Mouse (Mus musculus) midbrain, embryonic 15.5 days (tissue): Measurements from ENCODE around the gene Slco2a1. TPM values are rescaled to one million over a fixed set of nuclear protein-coding genes. Genes with fewer than 3 reads are reported as not detected.
A peak's percentile ranks its signal among the peaks of the same experiment; 100 is the strongest.
"Not testable (repeated sequence)": the region's sequence is repeated elsewhere in the genome, so short reads cannot be mapped to it uniquely, and the experiment has no call there.

Source experiments
- ATAC-seq: fragments of 200-750 bp; cut with Nextera tagmentation; replicated peaks from 2 replicates; pipeline ENCODE4 v1.8.0; 2017; ENCODE audit warnings: moderate TSS enrichment
- H3K27ac ChIP-seq: fragments of 300-500 bp; sonication (generic); 2 replicates; pipeline ENCODE4 v1.5.1; 2015; ENCODE audit warnings: mild to moderate bottlenecking, inconsistent platforms
- H3K27me3 ChIP-seq: fragments of 300-500 bp; sonication (generic); replicated peaks from 2 replicates; pipeline ENCODE4 v1.6.1; 2015; ENCODE audit warnings: inconsistent platforms
- H3K36me3 ChIP-seq: fragments of 300-500 bp; sonication (generic); replicated peaks from 2 replicates; pipeline ENCODE4 v1.6.1; 2015; ENCODE audit warnings: inconsistent platforms
- H3K4me1 ChIP-seq: fragments of 300-500 bp; sonication (generic); 2 replicates; pipeline ENCODE4 v1.6.1; 2015; ENCODE audit warnings: inconsistent platforms
- H3K4me2 ChIP-seq: fragments of 300-500 bp; sonication (generic); 2 replicates; pipeline ENCODE4 v1.6.1; 2015; ENCODE audit warnings: inconsistent platforms, mild to moderate bottlenecking, moderate library complexity
- H3K4me3 ChIP-seq: fragments of 300-500 bp; sonication (generic); 2 replicates; pipeline ENCODE4 v1.5.1; 2015; ENCODE audit warnings: mild to moderate bottlenecking, inconsistent platforms
- H3K9ac ChIP-seq: fragments of 300-500 bp; sonication (generic); 2 replicates; pipeline ENCODE4 v1.6.1; 2015; ENCODE audit warnings: mild to moderate bottlenecking, inconsistent platforms
- H3K9me3 ChIP-seq: fragments of 300-500 bp; sonication (generic); 2 replicates; pipeline ENCODE4 v1.6.1; 2016; ENCODE audit warnings: inconsistent platforms
- WGBS: fragments of 180-500 bp; shearing (Covaris S2); methylation state at CpG from one replicate; pipeline ENCODE4 v1.1.7; 2015; ENCODE audit warnings: mixed read lengths; 5-methylcytosine and 5-hydroxymethylcytosine counted together
- polyA plus RNA-seq: library from polyadenylated mRNA; unstranded; fragments of >200 nt; fragmentation: Nextera tagmentation; extraction: Ambion mirVana; gene quantifications from 2 replicates; pipeline ENCODE4 v1.2.1, GENCODE M21; 2015

Gene Slco2a1
- polyA plus RNA-seq, 1 experiment from 2014 or later, result 3.0 TPM

DNA sequence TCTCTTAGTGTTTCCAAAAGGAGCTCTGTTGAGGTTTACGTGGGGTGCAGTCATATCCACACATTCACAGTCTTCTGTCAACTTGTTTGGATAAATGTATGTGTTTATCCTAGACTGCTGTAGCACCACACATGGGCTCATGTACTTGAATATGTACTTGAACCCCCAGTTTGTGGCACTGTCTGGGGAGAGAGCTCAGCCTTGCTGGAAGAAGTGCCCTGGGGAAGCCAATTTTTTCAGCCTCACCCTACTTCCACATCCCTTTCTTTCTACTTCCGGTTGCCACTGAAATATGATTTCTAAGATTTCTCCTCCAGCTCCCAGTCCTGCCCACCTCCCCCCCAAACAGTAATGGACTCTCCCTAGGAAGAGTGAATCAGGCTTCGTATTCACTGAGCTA is 105.2 kb downstream of the Slco2a1 start:
- Histone ChIP-seq H3K9ac (no peak overlapping the region), H3K4me2 (no peak overlapping the region), H3K4me3 (no peak overlapping the region), H3K27ac (no peak overlapping the region), H3K4me1 (peaks cover 9% of the 10 kb centered on the region), H3K9me3 (no peaks in the 10 kb centered on the region), H3K36me3 (no peaks in the 10 kb centered on the region), H3K27me3 (no peaks in the 10 kb centered on the region)
- 88% methylated on average over 3 of the region's 3 CpGs for WGBS
- ATAC-seq, result no peak

DNA sequence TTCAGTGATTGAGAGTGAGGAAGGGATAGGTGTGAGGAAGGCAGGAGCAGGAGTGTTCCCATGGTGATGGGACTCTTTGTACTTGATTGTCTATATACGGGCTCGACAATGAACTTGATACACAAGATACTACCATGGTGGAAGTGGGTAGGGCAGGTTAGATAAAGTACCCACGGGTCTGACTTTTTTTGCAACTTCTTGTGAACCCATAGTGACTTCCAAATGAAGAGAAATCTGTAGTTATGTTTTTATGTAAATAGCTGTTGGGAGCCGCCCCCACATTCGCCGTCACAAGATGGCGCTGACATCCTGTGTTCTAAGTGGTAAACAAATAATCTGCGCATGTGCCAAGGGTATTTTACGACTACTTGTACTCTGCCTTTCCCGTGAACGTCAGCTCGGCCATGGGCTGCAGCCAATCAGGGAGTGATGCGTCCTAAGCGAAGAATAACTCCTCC is 119.9 kb downstream of the Slco2a1 start:
- H3K4me1 ChIP-seq, result peaks cover 24% of the 10 kb centered on the region
- not testable (repeated sequence) for H3K9me3 ChIP-seq, H3K27me3 ChIP-seq, H3K9ac ChIP-seq, H3K36me3 ChIP-seq
- peak overlapping the region; percentile 42 for H3K4me3 ChIP-seq
- H3K4me2 ChIP-seq, result peak overlapping the region; percentile 51
- WGBS, result 32% methylated on average over 10 of the region's 14 CpGs
- ATAC-seq, result peak; percentile 35
- peak overlapping the region; percentile 60; the same call in 1 of the 2 replicates for H3K27ac ChIP-seq

DNA sequence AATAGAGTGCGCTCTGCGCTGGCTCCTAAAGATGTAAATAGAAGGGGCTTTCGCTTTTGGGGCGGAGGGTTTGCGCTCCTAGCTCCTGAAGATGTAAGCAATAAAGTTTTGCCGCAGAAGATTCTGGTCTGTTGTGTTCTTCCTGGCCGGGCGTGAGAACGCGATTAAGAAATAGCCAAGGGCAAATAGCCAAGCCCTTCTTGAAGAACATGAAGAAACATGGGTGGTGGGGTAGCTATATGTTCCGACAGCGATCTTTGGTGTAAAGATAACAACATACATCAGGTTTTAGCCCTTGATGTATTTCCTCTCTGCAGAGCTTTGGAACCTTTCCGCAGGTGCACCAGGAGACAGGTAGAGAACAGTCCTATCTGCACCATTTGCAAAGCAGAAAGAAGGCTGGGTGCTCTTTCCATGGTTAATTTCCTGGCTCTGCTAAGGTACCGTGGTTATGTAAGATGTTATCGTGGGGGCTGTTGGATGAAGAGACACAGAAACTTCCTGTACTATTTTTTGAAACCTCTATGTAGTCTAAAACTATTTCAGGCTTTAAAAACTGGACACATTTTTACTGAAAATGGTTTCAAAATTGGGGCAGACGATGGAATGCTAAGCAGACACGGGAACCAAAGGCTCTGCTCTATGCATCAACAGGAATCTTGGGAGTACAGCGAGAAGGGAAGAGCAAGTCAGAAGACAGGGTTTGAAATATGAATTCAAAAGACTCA is 120.6 kb downstream of the Slco2a1 start:
- Histone ChIP-seq H3K27me3 (no peaks in the 10 kb centered on the region), H3K27ac (peak overlapping the region; percentile 53), H3K9ac (peak overlapping the region; percentile 21; the same call in 1 of the 2 replicates), H3K9me3 (no peaks in the 10 kb centered on the region), H3K36me3 (no peaks in the 10 kb centered on the region), H3K4me1 (peaks cover 32% of the 10 kb centered on the region), H3K4me2 (peak overlapping the region; percentile 51), H3K4me3 (peak overlapping the region; percentile 42)
- ATAC-seq, result no peak
- WGBS, result 34% methylated on average over 18 of the region's 18 CpGs

DNA sequence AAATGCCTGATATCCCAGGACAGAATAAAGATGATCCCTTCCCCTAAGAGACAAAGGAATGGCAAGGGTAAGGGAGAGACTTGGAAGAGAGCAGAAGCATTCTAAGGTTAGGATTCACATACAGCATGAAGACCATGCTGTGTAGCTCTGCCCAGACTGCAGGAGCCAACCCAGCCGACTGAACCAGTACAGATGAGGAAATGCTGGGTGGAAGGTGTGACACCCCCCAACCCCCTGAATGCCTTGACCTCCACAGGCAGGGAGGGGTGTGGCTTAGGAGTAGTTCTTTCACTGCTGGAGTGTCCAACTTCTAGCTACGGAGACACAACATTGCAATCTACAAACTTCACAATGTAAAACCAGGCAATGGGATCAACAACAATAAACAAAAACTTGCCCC is 121.4 kb downstream of the Slco2a1 start:
- no peaks in the 10 kb centered on the region for H3K9me3 ChIP-seq
- no peaks in the 10 kb centered on the region for H3K27me3 ChIP-seq
- no peaks in the 10 kb centered on the region for H3K36me3 ChIP-seq
- H3K4me1 ChIP-seq, result peaks cover 40% of the 10 kb centered on the region
- WGBS, result 83% methylated on average over 2 of the region's 2 CpGs
- no peak overlapping the region for H3K9ac ChIP-seq
- H3K27ac ChIP-seq, result no peak overlapping the region
- H3K4me2 ChIP-seq, result no peak overlapping the region
- H3K4me3 ChIP-seq, result no peak overlapping the region
- no peak for ATAC-seq

DNA sequence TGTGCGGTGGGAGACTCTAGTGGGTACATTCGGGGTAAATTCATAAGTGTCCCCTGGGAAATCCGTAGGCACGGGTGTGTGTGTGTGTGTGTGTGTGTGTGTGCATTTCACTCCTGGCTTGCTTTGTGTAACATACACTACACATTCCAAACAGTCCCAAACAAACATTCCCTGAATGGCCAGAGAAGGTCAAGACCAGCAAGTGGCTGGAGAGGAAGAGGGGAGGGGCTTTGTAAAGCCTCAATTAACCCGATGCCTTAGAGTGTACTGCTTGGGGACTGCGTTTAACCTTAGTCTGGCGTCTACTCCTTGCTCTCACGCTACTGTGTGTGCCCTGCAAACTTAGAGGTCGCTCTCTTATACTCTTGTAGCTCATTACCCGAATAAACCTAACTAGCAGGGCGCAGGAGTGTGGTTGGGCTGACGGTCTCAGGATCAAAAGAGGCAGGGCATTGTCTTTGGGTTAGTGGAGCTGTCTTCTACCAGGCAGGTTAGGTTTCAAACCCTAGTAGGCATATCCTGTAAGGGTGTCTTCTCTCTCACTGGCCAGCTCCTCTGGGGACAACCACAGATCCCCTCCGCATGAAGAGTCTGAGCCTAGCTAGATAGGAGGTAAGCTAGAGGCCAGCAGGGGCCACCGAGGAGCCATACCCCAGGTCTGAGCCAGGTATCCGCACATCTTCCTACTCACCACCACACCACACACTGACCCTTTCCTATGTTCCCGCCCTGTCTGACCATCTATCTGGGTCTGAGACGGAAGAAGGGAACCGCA is 122.4 kb downstream of the Slco2a1 start:
- peak overlapping the region; percentile 98 for H3K9ac ChIP-seq
- H3K27ac ChIP-seq, result peak overlapping the region; percentile 95
- WGBS, result 15% methylated on average over 18 of the region's 18 CpGs
- no peaks in the 10 kb centered on the region for H3K27me3 ChIP-seq
- peak; percentile 36; the same call in 1 of the 2 replicates for ATAC-seq
- H3K4me2 ChIP-seq, result peak overlapping the region; percentile 92
- peak overlapping the region; percentile 83 for H3K4me3 ChIP-seq
- no peaks in the 10 kb centered on the region for H3K9me3 ChIP-seq
- H3K4me1 ChIP-seq, result peaks cover 50% of the 10 kb centered on the region
- H3K36me3 ChIP-seq, result no peaks in the 10 kb centered on the region

DNA sequence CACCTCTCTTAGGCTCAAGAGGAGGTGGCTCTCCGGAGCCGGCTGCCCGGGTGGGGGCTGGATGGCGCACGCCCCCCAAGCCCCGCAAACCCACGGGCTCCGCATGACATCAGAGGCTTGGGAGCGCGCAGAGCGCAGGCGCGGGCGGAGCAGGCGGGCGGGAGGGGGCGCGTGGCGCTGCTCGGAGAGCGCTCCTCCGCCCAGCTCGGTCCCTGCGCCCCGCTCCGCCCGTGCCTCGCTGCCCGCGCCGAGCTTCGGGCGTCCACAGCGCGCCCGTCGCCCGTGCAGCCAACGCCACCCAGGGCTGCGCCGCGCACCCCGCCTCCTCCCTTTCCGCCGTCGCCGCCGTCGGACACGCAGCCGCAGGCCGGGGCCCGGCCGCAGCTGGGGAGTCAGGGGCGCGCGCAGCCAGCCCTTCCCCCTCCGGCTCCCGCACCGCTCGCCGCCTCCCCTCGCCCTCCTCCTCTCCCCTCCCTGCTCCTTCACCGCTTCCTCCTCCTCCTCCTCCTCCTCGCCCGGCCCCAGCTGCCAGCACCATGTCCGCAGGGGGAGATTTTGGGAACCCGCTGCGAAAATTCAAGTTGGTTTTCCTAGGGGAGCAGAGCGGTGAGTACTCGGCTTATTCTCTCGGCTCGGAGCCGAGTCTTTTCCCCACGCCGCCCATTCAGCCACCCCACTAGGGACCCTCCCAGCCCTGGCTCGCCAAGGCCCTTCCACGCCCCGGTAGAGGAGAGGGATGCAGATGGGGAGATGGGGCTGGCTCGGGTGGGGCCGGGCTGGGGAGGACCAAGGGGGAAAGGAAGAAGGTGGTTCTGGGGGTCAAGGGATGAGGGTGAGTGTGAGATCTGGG is 123.3 kb downstream of the Slco2a1 start, which contains the start of gene Rab6b:
TSS of gene Rab6b (plus strand) at position 167 of the 850 bp plus-strand sequence.
- peak within 1 kb of the TSS; percentile 92 for H3K4me2 ChIP-seq
- 1% methylated on average over 59 of the region's 81 CpGs for WGBS
- no peaks in the 10 kb centered on the region for H3K27me3 ChIP-seq
- H3K9me3 ChIP-seq, result no peaks in the 10 kb centered on the region
- H3K4me3 ChIP-seq, result peak within 1 kb of the TSS; percentile 83
- peak within 1 kb of the TSS; percentile 98 for H3K9ac ChIP-seq
- 0 out of 2 replicates have a peak, but pooled peaks cover 5% of the 10 kb centered on the region for H3K36me3 ChIP-seq
- H3K27ac ChIP-seq, result peak within 1 kb of the TSS; percentile 95
- peaks cover 57% of the 10 kb centered on the region for H3K4me1 ChIP-seq
- peak; percentile 80 for ATAC-seq

DNA sequence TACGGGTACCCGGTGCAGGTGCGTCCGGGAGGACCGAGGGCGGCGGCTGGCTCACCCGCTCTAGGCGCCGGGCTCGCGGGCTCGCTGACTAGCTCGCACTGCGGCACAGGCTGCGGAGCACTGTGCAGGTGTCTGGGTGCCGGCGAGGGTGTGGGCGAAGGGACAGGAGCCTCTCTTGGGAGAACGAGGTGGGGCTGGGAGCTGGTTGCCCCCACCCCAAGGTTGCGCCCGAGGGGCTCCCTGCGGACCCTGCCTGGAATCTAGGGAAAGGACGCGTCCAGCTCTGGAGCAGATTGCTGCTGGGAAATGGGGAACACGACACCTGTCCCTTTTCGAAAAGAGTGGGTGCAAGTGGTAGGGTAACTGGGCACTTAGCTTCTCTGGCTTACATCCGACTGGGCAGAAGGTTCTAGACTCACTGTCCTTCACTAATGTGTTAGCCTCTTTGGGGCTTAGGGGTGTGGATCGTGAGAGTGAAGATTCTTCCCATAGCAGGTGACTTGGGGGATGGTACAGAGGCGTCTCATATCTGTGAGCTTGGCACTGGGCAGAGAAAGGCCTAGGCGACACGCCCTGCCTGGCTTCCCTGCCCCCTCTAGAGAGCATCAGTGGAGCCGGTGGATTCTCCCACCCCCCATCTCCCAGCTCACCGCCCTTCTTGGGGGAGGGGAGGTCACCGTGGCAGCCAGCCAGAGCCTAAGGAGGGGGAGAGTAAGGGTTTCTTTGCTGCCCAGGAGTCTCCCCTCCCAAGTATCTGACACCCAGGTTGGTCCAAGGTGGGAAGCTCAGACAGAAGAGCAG is 124.2 kb downstream of the Slco2a1 start:
- peak overlapping the region; percentile 92 for H3K4me2 ChIP-seq
- under 1% methylated on average over 34 of the region's 35 CpGs for whole genome bisulfite sequencing
- peak overlapping the region; percentile 95 for H3K27ac ChIP-seq
- H3K4me1 ChIP-seq, result peaks cover 65% of the 10 kb centered on the region
- H3K27me3 ChIP-seq, result no peaks in the 10 kb centered on the region
- peak overlapping the region; percentile 83 for H3K4me3 ChIP-seq
- no peaks in the 10 kb centered on the region for H3K9me3 ChIP-seq
- H3K36me3 ChIP-seq, result 0 out of 2 replicates have a peak, but pooled peaks cover 5% of the 10 kb centered on the region
- peak; percentile 51 for ATAC-seq
- peak overlapping the region; percentile 98 for H3K9ac ChIP-seq

DNA sequence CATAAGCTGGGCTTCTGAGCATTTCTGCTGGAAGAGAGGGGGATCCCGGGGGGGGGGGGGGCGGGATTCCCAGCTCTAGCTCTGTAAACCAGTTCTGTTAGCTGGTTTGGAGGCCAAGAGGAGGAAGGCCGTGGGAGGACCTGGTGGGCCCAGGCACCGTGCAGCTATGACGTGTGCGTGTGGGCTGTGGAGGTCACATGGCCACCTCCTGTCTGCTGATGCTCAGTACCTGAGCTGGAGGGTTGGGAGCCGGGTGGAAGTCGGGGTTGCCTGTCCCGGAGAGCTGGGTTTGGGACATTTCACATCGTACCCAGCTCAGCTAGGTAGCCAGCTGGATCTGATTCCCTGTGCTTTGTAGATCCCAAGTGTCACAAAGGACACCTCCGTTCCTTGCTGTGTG is 124.8 kb downstream of the Slco2a1 start:
- peak overlapping the region; percentile 83 for H3K4me3 ChIP-seq
- peak overlapping the region; percentile 92 for H3K4me2 ChIP-seq
- 0 out of 2 replicates have a peak, but pooled peaks cover 5% of the 10 kb centered on the region for H3K36me3 ChIP-seq
- H3K27me3 ChIP-seq, result no peaks in the 10 kb centered on the region
- peak overlapping the region; percentile 98 for H3K9ac ChIP-seq
- H3K9me3 ChIP-seq, result no peaks in the 10 kb centered on the region
- peak overlapping the region; percentile 95 for H3K27ac ChIP-seq
- 21% methylated on average over 11 of the region's 11 CpGs for WGBS
- ATAC-seq, result no peak
- H3K4me1 ChIP-seq, result peaks cover 65% of the 10 kb centered on the region

DNA sequence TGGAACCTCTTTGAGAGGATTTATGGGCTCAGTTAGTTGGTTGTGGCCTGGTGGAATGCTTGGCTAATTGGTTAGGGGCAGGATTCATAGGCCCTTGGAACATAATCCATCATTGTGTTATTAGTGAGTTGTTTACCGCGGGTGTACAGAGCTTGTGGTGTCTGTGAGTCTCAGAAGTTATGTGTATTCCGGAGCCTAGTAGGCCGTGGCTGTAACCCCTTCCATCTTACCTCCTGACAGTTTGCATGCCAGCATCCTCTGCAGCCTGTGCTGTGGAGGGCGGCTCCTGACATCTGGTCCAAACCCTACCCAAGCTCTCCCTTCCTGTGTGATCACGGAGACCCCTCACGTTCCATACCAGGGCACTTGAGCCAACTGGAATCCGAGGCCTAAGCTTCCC is 125.8 kb downstream of the Slco2a1 start:
- H3K4me3 ChIP-seq, result no peak overlapping the region
- no peak overlapping the region for H3K9ac ChIP-seq
- 0 out of 2 replicates have a peak, but pooled peaks cover 5% of the 10 kb centered on the region for H3K36me3 ChIP-seq
- H3K27ac ChIP-seq, result no peak overlapping the region
- WGBS, result 76% methylated on average over 8 of the region's 8 CpGs
- H3K4me2 ChIP-seq, result peak overlapping the region; percentile 92
- no peaks in the 10 kb centered on the region for H3K9me3 ChIP-seq
- ATAC-seq, result no peak
- peaks cover 69% of the 10 kb centered on the region for H3K4me1 ChIP-seq
- H3K27me3 ChIP-seq, result no peaks in the 10 kb centered on the region

DNA sequence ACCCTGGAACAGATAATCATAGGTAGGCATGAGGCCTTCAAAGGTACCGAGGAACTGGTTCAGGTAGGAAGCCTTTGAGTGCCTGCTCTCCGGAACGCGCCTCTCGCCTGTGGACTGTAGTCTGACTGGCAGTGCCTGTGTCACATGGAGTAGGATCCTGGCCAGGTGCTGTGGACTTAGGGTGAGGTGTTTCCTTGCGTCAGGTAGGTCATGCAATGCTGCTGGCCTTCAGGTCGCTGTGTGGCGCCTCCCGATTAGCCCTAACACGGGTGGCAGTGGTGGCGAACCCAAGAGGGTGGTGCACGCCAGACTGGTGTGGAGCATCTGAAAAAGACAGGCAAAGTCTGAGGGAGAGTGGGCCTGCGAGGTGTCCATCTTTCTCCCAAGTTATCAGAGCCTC is 126.4 kb downstream of the Slco2a1 start:
- peaks cover 71% of the 10 kb centered on the region for H3K4me1 ChIP-seq
- H3K4me3 ChIP-seq, result no peak overlapping the region
- no peak overlapping the region for H3K9ac ChIP-seq
- no peaks in the 10 kb centered on the region for H3K27me3 ChIP-seq
- 89% methylated on average over 13 of the region's 13 CpGs for WGBS
- H3K9me3 ChIP-seq, result no peaks in the 10 kb centered on the region
- no peak overlapping the region for H3K27ac ChIP-seq
- no peak for ATAC-seq
- peak overlapping the region; percentile 92; the same call in 1 of the 2 replicates for H3K4me2 ChIP-seq
- H3K36me3 ChIP-seq, result 0 out of 2 replicates have a peak, but pooled peaks cover 5% of the 10 kb centered on the region

DNA sequence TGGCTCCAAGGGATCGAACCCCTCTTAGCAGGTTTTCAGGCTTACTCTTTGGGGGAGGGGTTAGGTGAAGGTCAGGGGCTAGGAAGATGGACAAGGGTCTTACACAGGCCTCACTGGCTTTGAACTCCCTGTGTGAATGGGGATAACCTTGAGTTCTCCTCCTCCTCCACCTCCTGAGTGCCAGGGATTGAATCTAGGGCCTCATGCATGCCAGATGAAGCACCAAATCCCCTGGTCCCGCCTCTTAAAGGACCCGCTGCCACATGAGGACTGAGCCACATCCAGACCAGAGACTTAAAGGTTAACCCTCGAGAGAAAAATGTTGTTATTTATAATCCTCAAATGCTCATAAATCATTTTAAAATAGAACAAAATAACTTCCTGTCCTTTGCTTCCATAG is 128.4 kb downstream of the Slco2a1 start:
- Histone ChIP-seq H3K27ac (peak overlapping the region; percentile 34; the same call in 1 of the 2 replicates), H3K4me1 (peaks cover 72% of the 10 kb centered on the region)
- ATAC-seq, result no peak

More for the DNA sequence above, 128.4 kb downstream of the Slco2a1 start:
- Histone ChIP-seq H3K27me3 (no peaks in the 10 kb centered on the region), H3K4me3 (no peak overlapping the region), H3K4me2 (no peak overlapping the region), H3K9ac (no peak overlapping the region), H3K36me3 (0 out of 2 replicates have a peak, but pooled peaks cover 5% of the 10 kb centered on the region), H3K9me3 (no peaks in the 10 kb centered on the region)
- 75% methylated on average over 4 of the region's 4 CpGs for WGBS
